Mouse (Mus musculus) G1E (cell line): Measurements from ENCODE around the gene Tut1.

Experiments used
- CTCF ChIP-seq: IDR thresholded peaks from 2 replicates; pipeline ENCODE4 v1.5.1; 2012; ENCODE audit warnings: low read depth, low read length, inconsistent platforms, mixed read lengths
- GATA2 ChIP-seq: IDR thresholded peaks from 2 replicates; pipeline ENCODE4 v1.6.1; 2012; ENCODE audit warnings: low read depth, low read length, inconsistent platforms, borderline replicate concordance
- POLR2AphosphoS5 ChIP-seq: IDR thresholded peaks from 2 replicates; pipeline ENCODE4 v1.6.1; 2012; ENCODE audit warnings: low read depth, low read length, inconsistent platforms; ENCODE audit not compliant: insufficient replicate concordance

DNA sequence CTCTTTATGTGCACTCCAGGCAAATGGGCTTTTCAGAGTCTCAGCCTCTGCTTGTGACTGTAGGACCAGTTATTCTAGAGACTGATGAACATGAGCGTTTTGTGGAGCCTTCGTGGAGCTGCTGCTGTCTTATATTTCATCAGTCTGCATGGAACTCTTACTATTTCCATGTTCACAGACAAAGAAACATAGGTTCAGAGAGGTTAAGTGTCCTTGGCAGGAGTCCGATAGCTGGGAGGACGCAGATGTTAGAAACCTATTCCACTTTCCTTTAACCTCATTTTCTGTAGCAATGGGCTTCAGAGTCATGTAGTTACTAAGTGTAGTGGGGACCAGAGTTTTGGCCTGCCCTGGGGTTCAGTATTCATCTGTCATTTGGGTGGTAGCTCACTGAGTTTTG, 45.6 kb downstream of the Tut1 start:
- TF ChIP-seq POLR2AphosphoS5 (no peak), CTCF (no peak), GATA2 (no peak)
